ENCODE assay signal across 26 mouse cellular contexts in genomic region chr16:27796153-27796822, GRCm38 (mm10).
DNase-seq lines count a peak whose midpoint lies in the region; ATAC-seq lines count a peak whose summit lies in the region.
"Had no signal": no experiment of that assay in that cellular context is flagged by ENCODE, and none has a peak within 500 bp of the region (broad histone marks: within the 10 kb centered on the region; RNA-seq: fewer than 3 reads in every experiment).

No protein-coding gene starts in this region.

- 41% methylated on average over 10 of the region's 10 CpGs for WGBS in lung, embryonic 15.5 days
- WGBS in forebrain, embryonic 11.5 days: 89% methylated on average over 10 of the region's 10 CpGs

- H3K27me3 ChIP-seq in lung, embryonic 15.5 days: no peaks in the 10 kb centered on the region
- no peaks in the 10 kb centered on the region for H3K27me3 ChIP-seq in forebrain, embryonic 11.5 days (ENCODE audit: control insufficient read depth, insufficient read depth, low read length)
- H3K27me3 ChIP-seq: embryonic facial prominence, embryonic 12.5 days; embryonic facial prominence, embryonic 15.5 days; forebrain, embryonic 13.5 days; heart, embryonic 13.5 days; hindbrain, embryonic 12.5 days; hindbrain, embryonic 15.5 days had no signal

- no peaks in the 10 kb centered on the region for H3K36me3 ChIP-seq in lung, embryonic 15.5 days
- no peaks in the 10 kb centered on the region for H3K36me3 ChIP-seq in forebrain, embryonic 11.5 days (ENCODE audit: control insufficient read depth, insufficient read depth, low read length)
- H3K36me3 ChIP-seq: embryonic facial prominence, embryonic 12.5 days; embryonic facial prominence, embryonic 15.5 days; heart, embryonic 10.5 days; heart, embryonic 13.5 days; hindbrain, embryonic 12.5 days; hindbrain, embryonic 15.5 days had no signal

- H3K9me3 ChIP-seq in lung, embryonic 15.5 days: no peaks in the 10 kb centered on the region
- H3K9me3 ChIP-seq in forebrain, embryonic 11.5 days (ENCODE audit: control insufficient read depth, low read length): no peaks in the 10 kb centered on the region
- H3K9me3 ChIP-seq: embryonic facial prominence, embryonic 12.5 days; embryonic facial prominence, embryonic 15.5 days; forebrain, embryonic 13.5 days; heart, embryonic 10.5 days; heart, embryonic 13.5 days; hindbrain, embryonic 12.5 days; hindbrain, embryonic 15.5 days had no signal

- H3K4me2 ChIP-seq in lung, embryonic 15.5 days: no peak overlapping the region
- no peak overlapping the region for H3K4me2 ChIP-seq in forebrain, embryonic 11.5 days (ENCODE audit: low read depth, low read length, severe bottlenecking)
- H3K4me2 ChIP-seq: embryonic facial prominence, embryonic 12.5 days; embryonic facial prominence, embryonic 15.5 days; forebrain, embryonic 13.5 days; heart, embryonic 13.5 days; hindbrain, embryonic 12.5 days; hindbrain, embryonic 15.5 days had no signal

- no peak overlapping the region for H3K4me3 ChIP-seq in lung, embryonic 15.5 days
- no peak overlapping the region for H3K4me3 ChIP-seq in forebrain, embryonic 11.5 days (ENCODE audit: low read depth, low read length)
- H3K4me3 ChIP-seq: embryonic facial prominence, embryonic 12.5 days; embryonic facial prominence, embryonic 15.5 days; forebrain, embryonic 13.5 days; heart, embryonic 10.5 days; heart, embryonic 13.5 days; hindbrain, embryonic 12.5 days; hindbrain, embryonic 15.5 days had no signal

- peak; percentile 12 to 29 for DNase-seq in lung, adult 18-20 months
- DNase-seq in lung, postnatal 10 days: peak; percentile 65
- peak; percentile 71 for DNase-seq in lung, postnatal 36 days
- no peak for DNase-seq in retina, embryonic 14.5 days (ENCODE audit: low spot score)
- no peak for DNase-seq in forebrain, embryonic 11.5 days (ENCODE audit: low spot score)
- no peak for DNase-seq in ovary, postnatal 36 days (ENCODE audit: low spot score)
- DNase-seq: adrenal gland, postnatal 10 days; adrenal gland, postnatal 36 days; cerebellum, adult 2 months; cerebellum, adult 9-11 months; cerebellum, postnatal 25 days; gastrocnemius, postnatal 10 days; heart, adult 18-20 months; heart, postnatal 14 days; heart, postnatal 4 days had no signal

- no peak overlapping the region for H3K9ac ChIP-seq in lung, embryonic 15.5 days
- no peak overlapping the region for H3K9ac ChIP-seq in forebrain, embryonic 11.5 days (ENCODE audit: low read length)
- H3K9ac ChIP-seq: embryonic facial prominence, embryonic 12.5 days; embryonic facial prominence, embryonic 15.5 days; forebrain, embryonic 13.5 days; heart, embryonic 13.5 days; hindbrain, embryonic 12.5 days; hindbrain, embryonic 15.5 days had no signal

- ATAC-seq in lung, embryonic 15.5 days (ENCODE audit: borderline replicate concordance, extremely low read depth, low FRiP score, low TSS enrichment): peak; percentile 92; the same call in 1 of the 2 replicates
- ATAC-seq in activated CD4-positive, CD25-positive, alpha-beta regulatory T cell, adult 4 months: no peak
- no peak for ATAC-seq in forebrain, embryonic 11.5 days (replicated peaks; ENCODE audit: low FRiP score)
- ATAC-seq: CD4-positive, CD25-positive, alpha-beta regulatory T cell, adult 4 months; forebrain, embryonic 13.5 days; forebrain, embryonic 16.5 days had no signal

- no peaks in the 10 kb centered on the region for H3K4me1 ChIP-seq in lung, embryonic 15.5 days
- H3K4me1 ChIP-seq in forebrain, embryonic 11.5 days (replicated peaks; ENCODE audit: control insufficient read depth, insufficient read depth, low read length): no peaks in the 10 kb centered on the region
- H3K4me1 ChIP-seq: embryonic facial prominence, embryonic 12.5 days; embryonic facial prominence, embryonic 15.5 days; forebrain, embryonic 13.5 days; heart, embryonic 10.5 days; heart, embryonic 13.5 days; hindbrain, embryonic 12.5 days; hindbrain, embryonic 15.5 days had no signal

- no peak overlapping the region for H3K27ac ChIP-seq in lung, embryonic 15.5 days
- no peak overlapping the region for H3K27ac ChIP-seq in forebrain, embryonic 11.5 days (ENCODE audit: low read depth, low read length)
- H3K27ac ChIP-seq: embryonic facial prominence, embryonic 12.5 days; embryonic facial prominence, embryonic 15.5 days; forebrain, embryonic 13.5 days; heart, embryonic 10.5 days; heart, embryonic 13.5 days; hindbrain, embryonic 12.5 days; hindbrain, embryonic 15.5 days had no signal

Comparison
In these comparisons a context has a peak if more than half of its experiments do, and no peak if none do; other contexts are left out.
1. DNase-seq: peak in lung, adult 18-20 months (2 of 2), lung, postnatal 10 days (single experiment) and lung, postnatal 36 days (single experiment); none in retina, embryonic 14.5 days (single experiment), forebrain, embryonic 11.5 days (single experiment) and ovary, postnatal 36 days (single experiment).